Mouse (Mus musculus) bone marrow, adult 2 months (tissue): ENCODE measurements at regions not wholly inside any gene's neighbourhood (a gene's known extent, or its start where the extent isn't known, plus 50 kb on each side); places are given as distances from the start of the nearest gene placed in this dataset.

ENCODE experiments used
- H3K27ac ChIP-seq: fragments of 200-500 bp; 2 replicates; pipeline ENCODE4 v1.5.1; 2012; ENCODE audit warnings: low read depth, mild to moderate bottlenecking, control low read depth, inconsistent platforms, low read length; ENCODE audit not compliant: control insufficient read depth, poor library complexity, insufficient read depth
- H3K4me1 ChIP-seq: fragments of 200-500 bp; 2 replicates; pipeline ENCODE4 v1.6.1; 2011; ENCODE audit warnings: low read length; ENCODE audit not compliant: control insufficient read depth, insufficient read depth
- H3K4me3 ChIP-seq: fragments of 200-500 bp; replicated peaks from 2 replicates; pipeline ENCODE3; 2011; ENCODE audit warnings: mild to moderate bottlenecking, low read depth, low read length, control low read depth; ENCODE audit not compliant: control insufficient read depth
- CTCF ChIP-seq: fragments of 200-500 bp; IDR thresholded peaks from 2 replicates; pipeline ENCODE4 v1.5.1; 2011; ENCODE audit warnings: low read length, control low read depth; ENCODE audit not compliant: control insufficient read depth, insufficient read depth
- POLR2A ChIP-seq: fragments of 200-500 bp; IDR thresholded peaks from 2 replicates; pipeline ENCODE4 v1.6.1; 2011; ENCODE audit warnings: low read depth, mild to moderate bottlenecking, control low read depth, low read length, borderline replicate concordance; ENCODE audit not compliant: control insufficient read depth
- WGBS: fragments of 180-500 bp; shearing (Covaris S2); methylation state at CpG from one replicate; pipeline ENCODE4 v1.1.7; 2018; 5-methylcytosine and 5-hydroxymethylcytosine counted together

DNA sequence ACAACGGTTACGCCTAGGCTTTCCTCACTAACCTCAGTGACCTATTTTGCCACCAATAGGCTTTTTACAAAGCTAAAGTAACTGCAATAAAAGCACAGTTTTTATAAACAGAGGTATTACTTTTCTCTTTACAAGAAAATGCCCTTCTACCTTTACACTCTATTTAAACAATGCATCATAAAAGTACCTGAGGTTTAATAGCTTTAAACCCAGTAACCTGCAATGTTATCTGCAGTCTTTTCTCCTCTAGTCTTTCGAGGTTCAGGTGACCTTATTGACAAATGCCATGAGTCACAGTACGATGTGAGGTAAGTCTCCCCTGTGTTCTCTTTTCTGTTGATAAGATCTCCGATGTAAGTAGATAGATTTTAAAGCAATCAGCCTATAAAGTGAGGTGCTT is 320.3 kb upstream of the Atp2b1 start:
- 87% methylated on average over 5 of the region's 5 CpGs for WGBS
- no peak for TF ChIP-seq CTCF
- TF ChIP-seq POLR2A: no peak
- no peak overlapping the region for H3K27ac ChIP-seq
- H3K4me1 ChIP-seq: no peaks in the 10 kb centered on the region
- H3K4me3 ChIP-seq: no peak overlapping the region

DNA sequence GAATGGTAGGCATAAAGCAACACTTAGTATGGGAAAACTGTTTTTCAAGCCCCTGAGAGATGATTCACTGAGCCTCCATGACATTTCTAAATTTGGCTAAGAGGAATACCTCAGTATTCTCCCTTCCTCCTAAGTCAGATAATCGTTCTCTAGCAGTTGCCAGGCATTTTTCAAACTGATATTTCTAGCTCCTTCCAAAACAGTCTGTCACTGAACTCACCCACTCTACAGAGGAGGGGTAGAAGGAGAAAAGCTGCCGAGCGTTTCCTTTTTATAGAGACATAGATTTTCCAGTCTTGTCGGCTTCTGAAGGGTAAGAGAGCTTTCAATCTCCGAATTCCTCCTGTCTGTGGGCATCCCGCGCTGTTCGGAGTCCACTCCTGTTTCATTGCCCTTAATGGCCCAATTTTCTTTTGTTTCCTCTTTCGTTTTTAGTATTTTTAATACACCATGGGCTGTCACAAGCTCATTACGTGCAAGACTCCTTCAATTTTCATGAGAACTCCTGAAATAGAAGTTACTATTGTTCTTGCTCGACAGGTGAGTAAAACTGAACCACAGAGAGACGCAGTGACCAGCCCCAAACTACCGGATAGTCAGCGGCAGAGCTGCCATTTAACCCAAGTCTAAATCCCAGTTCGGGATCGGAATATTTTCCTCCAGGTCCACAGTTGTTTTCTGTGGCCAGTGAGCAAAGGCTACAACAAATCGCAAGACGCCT is 305.8 kb upstream of the Atp2b1 start:
- WGBS: 87% methylated on average over 18 of the region's 18 CpGs
- Histone ChIP-seq H3K4me1 (no peaks in the 10 kb centered on the region), H3K27ac (no peak overlapping the region), H3K4me3 (no peak overlapping the region)
- no peak for TF ChIP-seq CTCF
- no peak for TF ChIP-seq POLR2A

DNA sequence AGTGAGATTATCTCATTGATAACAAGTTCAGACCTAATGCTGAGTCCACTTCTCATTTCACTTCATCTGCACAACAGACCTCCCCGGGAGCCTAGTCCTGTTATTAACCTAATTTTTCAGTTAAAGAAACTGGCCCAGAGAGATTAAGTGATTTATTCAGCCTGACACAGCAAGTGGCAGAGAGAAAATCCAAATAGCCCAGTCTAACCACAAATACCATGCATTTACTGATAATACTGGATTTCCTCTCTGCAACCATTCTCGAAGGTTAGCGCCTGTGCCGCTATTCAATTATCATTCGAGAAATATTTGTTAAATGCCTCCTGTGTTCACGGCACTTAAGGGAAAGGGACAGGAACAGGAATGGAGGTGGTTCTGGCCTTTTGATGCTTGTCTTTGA is 303.5 kb upstream of the Atp2b1 start:
- WGBS: 15% methylated on average over 6 of the region's 6 CpGs
- H3K4me1 ChIP-seq: no peaks in the 10 kb centered on the region
- TF ChIP-seq CTCF (no peak), POLR2A (no peak)
- no peak overlapping the region for H3K4me3 ChIP-seq
- no peak overlapping the region for H3K27ac ChIP-seq

DNA sequence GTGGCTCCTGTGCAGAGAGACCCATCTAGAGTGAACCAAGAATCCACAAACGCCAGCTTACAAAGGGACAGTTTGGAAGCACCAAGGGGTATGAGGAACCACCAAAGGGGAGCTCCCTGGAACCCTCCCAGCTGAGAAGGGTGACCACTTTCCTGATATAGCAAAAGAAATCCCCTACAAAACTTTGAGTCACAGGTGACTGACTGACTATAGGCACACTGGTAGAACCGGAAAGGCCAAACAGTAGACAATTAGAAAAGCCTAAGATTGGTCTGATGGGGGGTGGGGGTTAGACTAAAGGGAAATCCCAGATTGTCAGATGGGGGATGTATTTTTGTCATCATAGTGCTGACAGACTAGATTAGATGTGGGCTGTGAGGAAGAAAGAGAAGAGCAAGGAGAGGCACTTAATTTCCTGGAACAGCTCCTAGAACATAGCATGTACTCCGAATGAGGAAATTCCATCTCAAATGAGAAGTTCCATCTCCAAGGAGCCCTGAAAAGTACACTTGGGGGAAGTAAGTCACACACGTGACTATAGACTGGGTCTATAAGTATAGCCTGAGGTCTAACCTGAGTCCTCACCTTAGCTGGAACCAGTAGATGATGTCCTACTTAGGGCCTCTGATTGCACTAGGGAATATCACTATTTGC is 302.4 kb upstream of the Atp2b1 start:
- WGBS: 72% methylated on average over 4 of the region's 4 CpGs
- Histone ChIP-seq H3K4me3 (no peak overlapping the region), H3K27ac (no peak overlapping the region), H3K4me1 (no peaks in the 10 kb centered on the region)
- TF ChIP-seq POLR2A (no peak), CTCF (no peak)

DNA sequence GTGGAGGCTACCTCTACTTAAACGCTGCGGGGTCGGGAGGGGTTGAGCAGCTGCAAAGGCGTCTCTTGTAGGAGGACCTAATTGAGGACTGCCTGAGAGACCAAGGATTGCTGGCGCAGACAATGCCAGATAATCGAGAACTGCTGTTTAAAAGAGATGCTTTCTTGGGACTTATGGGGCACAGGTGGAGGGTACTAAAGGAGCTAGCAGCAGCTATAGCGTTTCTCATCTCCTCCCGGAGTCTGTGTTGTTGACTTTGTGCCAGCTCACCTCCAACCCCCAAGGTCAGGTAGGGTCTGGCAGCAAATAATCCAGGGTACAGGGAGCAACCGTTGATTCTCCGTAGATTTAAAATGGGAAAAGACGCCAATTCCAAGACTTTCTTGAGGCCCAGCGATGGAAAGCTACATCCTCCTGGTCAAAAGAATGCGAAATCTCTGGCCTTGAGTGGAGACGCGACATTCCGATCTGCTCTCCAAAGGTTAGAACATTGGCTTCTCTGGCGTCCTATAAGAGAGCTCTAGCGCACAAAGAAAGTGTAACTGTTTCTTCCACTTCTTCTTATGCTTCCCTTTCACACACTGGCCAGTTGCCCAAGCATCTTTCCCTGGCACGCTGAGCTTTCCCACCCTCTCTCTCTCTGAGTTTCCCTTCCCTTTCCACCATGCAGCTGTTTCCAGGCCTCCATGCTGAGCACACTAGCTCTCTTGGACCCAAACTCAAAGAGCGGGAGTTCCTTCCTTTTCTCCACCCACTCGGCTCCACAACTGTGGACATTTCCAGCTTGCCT is 295.3 kb upstream of the Atp2b1 start:
- no peak overlapping the region for H3K27ac ChIP-seq
- H3K4me1 ChIP-seq: no peaks in the 10 kb centered on the region
- no peak overlapping the region for H3K4me3 ChIP-seq
- 85% methylated on average over 21 of the region's 21 CpGs for WGBS
- no peak for TF ChIP-seq CTCF
- no peak for TF ChIP-seq POLR2A

DNA sequence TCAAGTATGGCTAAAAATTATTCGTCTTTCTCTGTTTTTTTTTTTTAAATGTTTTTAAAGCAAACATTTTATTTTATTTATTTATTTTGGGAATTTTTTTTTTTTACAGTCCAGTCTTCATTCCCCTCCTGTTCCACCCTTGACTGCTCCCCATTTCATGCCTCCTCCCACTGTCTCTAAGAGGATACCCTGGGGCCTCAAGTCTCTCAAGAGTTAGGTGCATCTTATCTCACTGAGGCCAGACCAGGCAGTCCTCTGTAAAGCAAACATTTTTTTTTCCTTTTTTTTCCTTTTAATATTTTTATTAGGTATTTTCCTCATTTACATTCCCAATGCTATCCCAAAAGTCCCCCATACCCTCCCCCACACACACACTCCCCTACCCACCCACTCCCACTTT is 290.1 kb upstream of the Atp2b1 start:
- WGBS: 76% methylated on average over 1 of the region's 1 CpGs
- TF ChIP-seq POLR2A: no peak
- no peak for TF ChIP-seq CTCF
- Histone ChIP-seq H3K4me3 (no peak overlapping the region), H3K27ac (no peak overlapping the region), H3K4me1 (no peaks in the 10 kb centered on the region)

DNA sequence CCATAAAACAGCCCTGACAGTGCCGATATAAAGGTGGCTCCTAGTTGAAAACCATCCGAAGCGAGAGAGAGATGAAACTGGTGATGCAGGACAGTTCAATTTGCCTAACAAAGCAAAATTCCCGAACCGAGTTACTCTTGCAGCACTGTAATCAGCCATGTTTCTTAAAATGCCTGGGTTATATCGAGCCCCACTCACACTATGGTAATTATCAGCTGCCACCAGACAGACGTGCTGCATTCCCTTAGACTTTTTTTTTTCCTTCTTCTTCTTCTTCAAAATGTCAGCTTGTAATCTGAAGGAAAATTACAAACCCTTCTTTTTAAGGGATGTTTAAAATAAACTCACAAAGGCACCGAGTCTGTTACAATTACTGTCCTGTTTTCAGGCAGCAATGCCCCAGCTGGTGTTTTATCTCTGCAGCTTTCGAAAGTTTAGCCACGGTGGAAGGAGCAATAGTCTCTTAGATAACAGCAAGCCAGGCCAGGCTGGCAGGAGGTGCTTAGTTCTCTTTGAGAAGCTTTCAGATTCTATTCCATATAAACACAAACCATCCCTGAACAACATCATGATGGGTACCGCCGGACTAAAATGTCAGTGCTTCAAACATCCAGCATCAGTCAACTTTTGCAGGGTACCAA is 289.4 kb upstream of the Atp2b1 start:
- TF ChIP-seq CTCF: no peak
- TF ChIP-seq POLR2A: no peak
- 65% methylated on average over 12 of the region's 12 CpGs for WGBS
- H3K4me3 ChIP-seq: no peak overlapping the region
- H3K27ac ChIP-seq: no peak overlapping the region
- no peaks in the 10 kb centered on the region for H3K4me1 ChIP-seq

DNA sequence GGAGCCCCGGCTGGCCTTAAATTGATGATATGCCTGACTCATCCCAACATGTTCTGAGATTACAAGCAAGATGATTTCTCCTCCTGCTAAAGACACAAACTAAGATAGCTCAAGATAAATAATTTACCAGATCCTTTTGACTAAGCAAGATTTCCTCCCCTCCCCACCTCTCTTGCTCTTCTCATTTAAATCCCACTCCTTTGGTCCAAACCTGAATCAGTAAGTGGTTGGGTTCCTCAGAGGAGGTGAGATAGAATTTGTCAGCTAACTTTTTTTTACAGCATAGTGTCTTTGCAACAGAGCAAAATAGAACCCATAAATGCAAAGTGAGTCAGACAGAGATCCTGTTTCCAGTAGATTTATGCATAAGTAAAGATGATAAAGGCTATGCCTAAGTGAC is 286.0 kb upstream of the Atp2b1 start:
- Histone ChIP-seq H3K4me3 (no peak overlapping the region), H3K4me1 (no peaks in the 10 kb centered on the region), H3K27ac (no peak overlapping the region)
- TF ChIP-seq POLR2A: no peak
- no peak for TF ChIP-seq CTCF
- WGBS: 88% methylated on average over 1 of the region's 1 CpGs

DNA sequence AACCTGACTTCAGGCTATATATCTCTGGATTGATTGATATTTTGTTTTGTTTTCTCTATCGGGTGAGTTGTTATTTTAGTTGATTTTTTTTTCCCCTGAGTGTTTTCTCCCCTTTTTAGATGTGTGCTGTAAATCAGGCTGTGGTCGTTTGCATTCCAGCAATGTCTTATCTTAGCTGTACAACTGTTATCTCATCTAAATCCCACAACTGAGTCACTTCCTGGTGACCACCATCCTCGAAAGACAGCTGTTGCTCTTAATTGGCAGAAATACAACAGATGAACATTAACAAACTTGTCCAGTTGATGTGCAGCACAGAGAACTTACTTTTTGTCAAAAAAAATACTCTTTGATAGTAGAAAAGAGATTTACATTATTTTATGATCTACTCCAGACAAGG is 285.0 kb upstream of the Atp2b1 start:
- Histone ChIP-seq H3K4me3 (no peak overlapping the region), H3K27ac (no peak overlapping the region), H3K4me1 (no peaks in the 10 kb centered on the region)
- WGBS: 2% methylated on average over 3 of the region's 3 CpGs
- TF ChIP-seq CTCF (no peak), POLR2A (no peak)
